Mouse (Mus musculus): ENCODE measurements around the gene Tff2.

Tff2 gene

GRCm38 (mm10) chr17:31136821-31137220 is 7.3 kb downstream of the Tff2 start:
- in situ Hi-C loops (cut with MboI; ENCODE audit: low sequenced_read_pairs), result loop anchor here (10.0 kb wide), 1 partner anchor 118 kb away; no protein-coding TSS in a partner anchor

DNA sequence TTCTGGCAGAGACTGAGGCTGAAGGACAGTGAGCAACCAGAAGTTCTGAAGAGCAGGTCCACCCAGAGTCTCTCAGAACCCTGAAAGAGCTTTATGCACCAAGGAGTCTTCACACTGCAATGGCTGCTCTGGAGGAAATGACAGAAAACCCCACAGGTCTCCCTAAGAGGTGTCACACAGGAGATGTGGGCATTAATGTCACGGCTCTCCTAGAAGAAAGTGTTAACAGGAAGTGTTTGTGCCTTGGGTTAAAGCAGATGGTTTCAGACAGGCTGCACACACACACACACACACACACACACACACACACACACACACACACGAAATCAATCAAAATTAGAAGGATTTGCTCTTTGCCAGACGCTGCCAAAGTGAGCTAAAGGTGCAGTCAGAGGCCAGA is 7.8 kb downstream of the Tff2 start:
- in situ Hi-C loops (cut with MboI; ENCODE audit: low sequenced_read_pairs), result loop anchor here (10.0 kb wide), 1 partner anchor 119 kb away; no protein-coding TSS in a partner anchor

DNA sequence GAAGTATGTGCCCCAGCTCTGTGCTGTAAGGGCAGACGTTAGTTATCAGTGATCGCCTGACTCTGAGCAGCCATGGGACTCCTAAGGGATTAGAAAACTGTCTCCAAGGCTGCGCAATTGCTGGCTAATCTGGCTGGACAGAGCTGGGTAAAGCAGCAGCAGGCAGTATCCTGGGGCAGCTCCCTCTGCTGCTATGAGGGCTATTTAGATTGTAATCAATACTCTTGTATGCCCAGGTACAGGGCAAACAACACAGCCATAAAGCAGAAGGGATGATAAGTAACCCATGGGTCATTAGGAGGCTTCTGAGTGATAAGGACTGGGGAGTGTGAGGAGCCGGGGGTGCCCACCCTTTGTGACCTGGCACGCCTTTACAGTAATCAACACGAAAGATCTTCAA is 9.2 kb downstream of the Tff2 start:
- in situ Hi-C loops (cut with MboI; ENCODE audit: low sequenced_read_pairs), result loop anchor here (10.0 kb wide), 1 partner anchor 120 kb away; no protein-coding TSS in a partner anchor

GRCm38 (mm10) chr17:31133776-31134175 is 10.3 kb downstream of the Tff2 start:
- in situ Hi-C loops (cut with MboI; ENCODE audit: low sequenced_read_pairs), result loop anchor here (10.0 kb wide), 1 partner anchor 121 kb away; no protein-coding TSS in a partner anchor

DNA sequence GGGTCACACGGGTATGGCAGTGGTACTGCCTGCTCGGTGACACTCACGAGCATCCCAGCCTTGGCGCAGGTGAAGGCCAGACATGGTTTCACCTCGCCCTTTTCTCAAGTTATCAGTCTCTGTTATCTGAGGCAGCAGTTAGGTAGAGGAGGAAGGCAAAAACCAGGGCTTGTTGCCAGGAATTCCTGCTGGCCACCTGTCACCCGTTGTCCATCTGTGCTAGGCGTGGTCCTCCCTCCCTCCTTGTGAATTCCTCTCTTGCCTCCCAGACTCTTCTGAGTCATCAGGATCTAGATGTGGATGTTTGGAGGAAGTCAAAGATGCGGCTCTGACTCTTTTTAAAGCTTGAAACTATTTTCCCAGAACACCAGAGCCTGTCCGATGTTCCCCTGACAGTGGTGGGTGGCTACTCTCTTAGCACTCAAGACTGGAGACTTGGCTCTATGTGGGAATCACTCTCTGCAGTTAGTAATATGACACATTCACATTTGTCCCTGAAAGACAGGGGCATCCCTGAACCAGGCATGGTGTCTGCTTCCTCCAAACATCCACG is 12.7 kb downstream of the Tff2 start:
- in situ Hi-C loops (cut with MboI; ENCODE audit: low sequenced_read_pairs), result loop anchor here (10.0 kb wide), 1 partner anchor 123 kb away; no protein-coding TSS in a partner anchor

GRCm38 (mm10) chr17:31129452-31129851 is 14.6 kb downstream of the Tff2 start, which contains the start of gene Tff3:
Gene Tff3, minus strand, starts transcription at chr17:31129646.
- in situ Hi-C loops (cut with MboI; ENCODE audit: low sequenced_read_pairs), result no loop called here

- in situ Hi-C loops (cut with MboI; ENCODE audit: low sequenced_read_pairs), result no loop called here
Observed at GRCm38 (mm10) chr17:31128708-31129318, 15.3 kb downstream of the Tff2 start.

GRCm38 (mm10) chr17:31125548-31126266 is 18.4 kb downstream of the Tff2 start:
- in situ Hi-C loops (cut with MboI; ENCODE audit: low sequenced_read_pairs), result no loop called here

GRCm38 (mm10) chr17:31121975-31122374 is 22.1 kb downstream of the Tff2 start:
- in situ Hi-C loops (cut with MboI; ENCODE audit: low sequenced_read_pairs), result no loop called here

DNA sequence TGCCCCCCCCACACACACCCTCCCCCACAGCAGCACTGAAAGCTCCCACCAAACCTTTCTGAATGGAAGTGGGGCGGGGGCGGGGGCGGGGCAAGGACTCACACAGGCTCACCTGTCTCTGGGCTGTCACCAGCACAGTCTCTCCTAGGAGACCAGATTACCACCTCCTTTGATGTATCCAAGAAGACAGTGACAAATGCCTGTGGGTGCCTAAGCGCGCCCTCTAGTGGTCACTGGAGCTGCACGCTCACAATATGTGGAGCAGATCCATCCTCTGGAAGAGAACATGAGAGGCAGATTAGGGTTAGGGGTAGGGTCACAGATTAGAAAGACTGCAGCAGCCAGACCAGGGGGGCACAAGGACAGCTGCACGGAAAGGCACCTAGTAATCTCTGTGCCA is 24.7 kb downstream of the Tff2 start:
- in situ Hi-C loops (cut with MboI; ENCODE audit: low sequenced_read_pairs), result loop anchor here (5.0 kb wide), 1 partner anchor 102 kb away; no protein-coding TSS in a partner anchor

DNA sequence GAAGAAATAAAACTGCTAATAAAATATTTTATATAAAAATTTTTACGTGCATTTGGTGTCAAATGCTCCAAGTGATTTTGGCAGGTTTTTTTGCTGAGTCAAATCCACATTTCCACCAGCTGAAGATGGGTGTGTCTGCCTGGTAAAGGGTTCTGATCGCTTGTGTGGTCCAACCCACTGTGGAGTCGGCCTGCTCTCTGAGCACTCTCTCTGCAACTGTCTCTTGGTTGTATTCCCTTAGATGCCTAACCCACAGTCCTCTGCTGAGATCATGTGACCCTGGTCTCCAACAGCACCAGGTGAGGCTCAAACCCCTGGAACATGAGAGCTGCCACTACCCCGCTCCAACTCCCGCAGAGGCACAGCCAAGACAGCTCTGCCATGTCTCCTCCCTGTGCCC is 26.1 kb downstream of the Tff2 start:
- in situ Hi-C loops (cut with MboI; ENCODE audit: low sequenced_read_pairs), result loop anchor here (5.0 kb wide), 1 partner anchor 101 kb away; no protein-coding TSS in a partner anchor

DNA sequence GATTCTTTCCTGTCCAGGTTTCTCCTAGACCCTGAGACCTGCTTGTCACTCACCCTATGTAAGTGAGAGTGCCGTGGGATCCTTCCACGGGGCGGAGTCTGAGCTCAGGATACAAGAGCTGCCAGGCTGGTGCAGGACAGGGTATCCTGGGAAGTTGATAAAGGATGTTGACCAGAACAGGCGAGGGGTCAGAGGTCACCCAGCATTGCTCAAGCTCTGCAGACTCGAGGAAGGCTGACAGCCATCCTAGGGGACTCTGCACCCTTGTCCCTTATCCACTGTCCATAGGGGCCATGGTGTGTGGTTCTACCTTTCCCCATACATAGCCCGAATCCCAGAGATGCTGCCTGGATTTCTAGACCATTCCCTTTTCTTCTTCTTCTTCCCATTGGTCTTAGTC is 28.0 kb downstream of the Tff2 start:
- in situ Hi-C loops (cut with MboI; ENCODE audit: low sequenced_read_pairs), result loop anchor here (5.0 kb wide), 1 partner anchor 99 kb away; no protein-coding TSS in a partner anchor

- in situ Hi-C loops (cut with MboI; ENCODE audit: low sequenced_read_pairs), result no loop called here
Observed at GRCm38 (mm10) chr17:31113191-31113856, 30.8 kb downstream of the Tff2 start.

DNA sequence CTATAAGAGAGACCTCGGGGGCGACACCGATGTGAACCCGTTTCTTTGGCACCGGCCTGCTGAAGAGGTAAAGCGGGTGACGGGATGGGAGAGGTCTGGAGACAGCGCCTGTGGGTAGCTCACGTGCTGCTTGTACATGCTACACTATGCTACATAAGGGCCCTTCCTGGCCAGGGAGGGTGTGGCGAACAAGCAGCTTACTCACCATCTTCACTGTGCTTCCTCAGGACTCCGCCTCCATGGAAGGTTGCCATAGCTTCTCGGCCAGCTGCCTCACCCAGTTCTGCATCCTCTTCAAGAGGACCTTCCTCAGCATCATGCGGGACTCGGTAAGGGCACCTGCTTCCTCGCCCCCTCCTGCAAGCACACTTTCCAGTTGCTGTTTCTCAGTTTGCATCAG is 35.7 kb downstream of the Tff2 start:
- in situ Hi-C loops (cut with MboI; ENCODE audit: low sequenced_read_pairs), result no loop called here

GRCm38 (mm10) chr17:31103823-31104222 is 40.3 kb downstream of the Tff2 start:
- in situ Hi-C loops (cut with MboI; ENCODE audit: low sequenced_read_pairs), result no loop called here

- in situ Hi-C loops (cut with MboI; ENCODE audit: low sequenced_read_pairs), result no loop called here
Observed at GRCm38 (mm10) chr17:31103007-31103570, 41.0 kb downstream of the Tff2 start.

DNA sequence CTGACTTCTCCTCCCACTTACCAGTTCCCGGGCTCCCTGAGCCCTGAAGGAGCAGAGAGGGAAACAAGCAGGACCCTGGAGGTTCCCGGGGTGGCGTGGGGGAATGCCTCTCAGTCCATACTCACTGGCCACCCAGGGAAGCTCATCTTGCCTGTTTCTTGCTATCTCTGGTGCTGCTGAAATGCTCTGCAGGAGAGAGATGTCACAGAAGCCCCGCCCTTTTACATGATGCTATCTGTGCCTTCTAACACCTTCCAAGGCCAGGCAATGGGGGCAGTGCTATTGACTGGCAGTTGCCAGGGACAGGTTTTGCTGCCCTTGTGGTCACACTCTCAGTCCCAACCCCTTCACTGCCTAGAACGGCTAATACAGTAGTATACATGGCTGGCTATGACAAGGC is 45.3 kb downstream of the Tff2 start:
- in situ Hi-C loops (cut with MboI; ENCODE audit: low sequenced_read_pairs), result no loop called here

GRCm38 (mm10) chr17:31096893-31097292 is 47.2 kb downstream of the Tff2 start:
- in situ Hi-C loops (cut with MboI; ENCODE audit: low sequenced_read_pairs), result no loop called here

- in situ Hi-C loops (cut with MboI; ENCODE audit: low sequenced_read_pairs), result no loop called here
Observed at GRCm38 (mm10) chr17:31095570-31095969, 48.5 kb downstream of the Tff2 start.

- in situ Hi-C loops (cut with MboI; ENCODE audit: low sequenced_read_pairs), result no loop called here
Observed at GRCm38 (mm10) chr17:31094781-31095180, 49.3 kb downstream of the Tff2 start.

Data from CH12F3 (cell line).